Mouse (Mus musculus): ENCODE measurements at regions not wholly inside any gene's neighbourhood (a gene's known extent, or its start where the extent isn't known, plus 50 kb on each side); places are given as distances from the start of the nearest gene placed in this dataset.

GRCm38 (mm10) chr2:159392865-159393264 lies 598.3 kb downstream of the Dhx35 start:
- no peak for TF ChIP-seq EP300 (IDR thresholded peaks at IDR 0.05; ENCODE audit: insufficient read depth, low read depth, low read length)
- no peak for TF ChIP-seq POLR2A (IDR thresholded peaks at IDR 0.05; ENCODE audit: insufficient read depth, low read length)
- TF ChIP-seq CTCF (IDR thresholded peaks at IDR 0.05; ENCODE audit: low read depth, low read length), result no peak
- H3K27ac ChIP-seq (ENCODE audit: insufficient read depth, low read length), result no peak overlapping the region
- no peaks in the 10 kb centered on the region for H3K4me1 ChIP-seq (ENCODE audit: control insufficient read depth, insufficient read depth, low read length)
- no peak overlapping the region for H3K4me3 ChIP-seq (ENCODE audit: low read depth, low read length)
- no peaks in the 10 kb centered on the region for H3K9me3 ChIP-seq (replicated peaks; ENCODE audit: control insufficient read depth, insufficient read depth, low read length, poor library complexity, severe bottlenecking)
- H3K9ac ChIP-seq (ENCODE audit: low read depth, poor library complexity, severe bottlenecking), result no peak overlapping the region
- H3K27me3 ChIP-seq (ENCODE audit: control insufficient read depth, insufficient read depth, low read length, poor library complexity, severe bottlenecking), result no peaks in the 10 kb centered on the region
- H3K36me3 ChIP-seq (ENCODE audit: control insufficient read depth, insufficient read depth, low read length, poor library complexity, severe bottlenecking), result no peaks in the 10 kb centered on the region

GRCm38 (mm10) chr2:159401421-159402100 lies 607.0 kb downstream of the Dhx35 start:
- Histone ChIP-seq H3K9me3 (replicated peaks; ENCODE audit: control insufficient read depth, insufficient read depth, low read length, poor library complexity, severe bottlenecking) (no peaks in the 10 kb centered on the region), H3K27ac (ENCODE audit: insufficient read depth, low read length) (no peak overlapping the region), H3K4me3 (ENCODE audit: low read depth, low read length) (no peak overlapping the region), H3K9ac (ENCODE audit: low read depth, poor library complexity, severe bottlenecking) (no peak overlapping the region), H3K4me1 (ENCODE audit: control insufficient read depth, insufficient read depth, low read length) (no peaks in the 10 kb centered on the region), H3K27me3 (ENCODE audit: control insufficient read depth, insufficient read depth, low read length, poor library complexity, severe bottlenecking) (no peaks in the 10 kb centered on the region), H3K36me3 (ENCODE audit: control insufficient read depth, insufficient read depth, low read length, poor library complexity, severe bottlenecking) (no peaks in the 10 kb centered on the region)
- no peak for TF ChIP-seq POLR2A (IDR thresholded peaks at IDR 0.05; ENCODE audit: insufficient read depth, low read length)

GRCm38 (mm10) chr2:159404940-159405339 lies 610.3 kb downstream of the Dhx35 start:
- H3K4me1 ChIP-seq (ENCODE audit: control insufficient read depth, insufficient read depth, low read length), result no peaks in the 10 kb centered on the region
- H3K4me3 ChIP-seq (ENCODE audit: low read depth, low read length), result no peak overlapping the region
- no peak overlapping the region for H3K9ac ChIP-seq (ENCODE audit: low read depth, poor library complexity, severe bottlenecking)
- no peaks in the 10 kb centered on the region for H3K36me3 ChIP-seq (ENCODE audit: control insufficient read depth, insufficient read depth, low read length, poor library complexity, severe bottlenecking)
- H3K27me3 ChIP-seq (ENCODE audit: control insufficient read depth, insufficient read depth, low read length, poor library complexity, severe bottlenecking), result no peaks in the 10 kb centered on the region; the same call in 1 of the 2 replicates
- no peak overlapping the region for H3K27ac ChIP-seq (ENCODE audit: insufficient read depth, low read length)
- TF ChIP-seq POLR2A (IDR thresholded peaks at IDR 0.05; ENCODE audit: insufficient read depth, low read length) (no peak), CTCF (IDR thresholded peaks at IDR 0.05; ENCODE audit: low read depth, low read length) (no peak), EP300 (IDR thresholded peaks at IDR 0.05; ENCODE audit: insufficient read depth, low read depth, low read length) (no peak)
- H3K9me3 ChIP-seq (replicated peaks; ENCODE audit: control insufficient read depth, insufficient read depth, low read length, poor library complexity, severe bottlenecking), result no peaks in the 10 kb centered on the region

- H3K27ac ChIP-seq (ENCODE audit: insufficient read depth, low read length), result no peak overlapping the region
- H3K4me1 ChIP-seq (ENCODE audit: control insufficient read depth, insufficient read depth, low read length), result peaks cover 2% of the 10 kb centered on the region
- H3K9ac ChIP-seq (ENCODE audit: low read depth, poor library complexity, severe bottlenecking), result no peak overlapping the region
- no peak overlapping the region for H3K4me3 ChIP-seq (ENCODE audit: low read depth, low read length)
- no peaks in the 10 kb centered on the region for H3K36me3 ChIP-seq (ENCODE audit: control insufficient read depth, insufficient read depth, low read length, poor library complexity, severe bottlenecking)
- no peaks in the 10 kb centered on the region for H3K27me3 ChIP-seq (ENCODE audit: control insufficient read depth, insufficient read depth, low read length, poor library complexity, severe bottlenecking)
- no peaks in the 10 kb centered on the region for H3K9me3 ChIP-seq (replicated peaks; ENCODE audit: control insufficient read depth, insufficient read depth, low read length, poor library complexity, severe bottlenecking)
- no peak for TF ChIP-seq EP300 (IDR thresholded peaks at IDR 0.05; ENCODE audit: insufficient read depth, low read depth, low read length)
- TF ChIP-seq CTCF (IDR thresholded peaks at IDR 0.05; ENCODE audit: low read depth, low read length), result no peak
- no peak for TF ChIP-seq POLR2A (IDR thresholded peaks at IDR 0.05; ENCODE audit: insufficient read depth, low read length)
Observed at GRCm38 (mm10) chr2:159414599-159414998, 620.0 kb downstream of the Dhx35 start.

GRCm38 (mm10) chr2:159418371-159418940 lies 623.8 kb downstream of the Dhx35 start:
- Histone ChIP-seq H3K9me3 (replicated peaks; ENCODE audit: control insufficient read depth, insufficient read depth, low read length, poor library complexity, severe bottlenecking) (no peaks in the 10 kb centered on the region), H3K36me3 (ENCODE audit: control insufficient read depth, insufficient read depth, low read length, poor library complexity, severe bottlenecking) (no peaks in the 10 kb centered on the region), H3K27me3 (ENCODE audit: control insufficient read depth, insufficient read depth, low read length, poor library complexity, severe bottlenecking) (no peaks in the 10 kb centered on the region; the same call in 1 of the 2 replicates), H3K4me1 (ENCODE audit: control insufficient read depth, insufficient read depth, low read length) (peaks cover 2% of the 10 kb centered on the region), H3K9ac (ENCODE audit: low read depth, poor library complexity, severe bottlenecking) (no peak overlapping the region), H3K27ac (ENCODE audit: insufficient read depth, low read length) (no peak overlapping the region), H3K4me3 (ENCODE audit: low read depth, low read length) (no peak overlapping the region)
- TF ChIP-seq EP300 (IDR thresholded peaks at IDR 0.05; ENCODE audit: insufficient read depth, low read depth, low read length) (no peak), POLR2A (IDR thresholded peaks at IDR 0.05; ENCODE audit: insufficient read depth, low read length) (no peak), CTCF (IDR thresholded peaks at IDR 0.05; ENCODE audit: low read depth, low read length) (no peak)

- Histone ChIP-seq H3K9ac (ENCODE audit: low read depth, poor library complexity, severe bottlenecking) (no peak overlapping the region), H3K27ac (ENCODE audit: insufficient read depth, low read length) (no peak overlapping the region), H3K4me1 (ENCODE audit: control insufficient read depth, insufficient read depth, low read length) (peaks cover 2% of the 10 kb centered on the region), H3K9me3 (replicated peaks; ENCODE audit: control insufficient read depth, insufficient read depth, low read length, poor library complexity, severe bottlenecking) (no peaks in the 10 kb centered on the region), H3K36me3 (ENCODE audit: control insufficient read depth, insufficient read depth, low read length, poor library complexity, severe bottlenecking) (no peaks in the 10 kb centered on the region), H3K4me3 (ENCODE audit: low read depth, low read length) (no peak overlapping the region), H3K27me3 (ENCODE audit: control insufficient read depth, insufficient read depth, low read length, poor library complexity, severe bottlenecking) (no peaks in the 10 kb centered on the region; the same call in 1 of the 2 replicates)
- no peak for TF ChIP-seq CTCF (IDR thresholded peaks at IDR 0.05; ENCODE audit: low read depth, low read length)
- TF ChIP-seq POLR2A (IDR thresholded peaks at IDR 0.05; ENCODE audit: insufficient read depth, low read length), result no peak
- no peak for TF ChIP-seq EP300 (IDR thresholded peaks at IDR 0.05; ENCODE audit: insufficient read depth, low read depth, low read length)
Observed at GRCm38 (mm10) chr2:159422281-159422937, 627.8 kb downstream of the Dhx35 start.

Data from ES-Bruce4 (cell line).